Mouse (Mus musculus) liver, postnatal 0 days (tissue): Measurements from ENCODE around the gene Asns. TPM values are rescaled to one million over a fixed set of nuclear protein-coding genes. Genes with fewer than 3 reads are reported as not detected.

ENCODE experiments used
- ATAC-seq: fragments of 200-750 bp; cut with Nextera tagmentation; 2 replicates; pipeline ENCODE4 v1.8.0; 2017; ENCODE audit warnings: mild to moderate bottlenecking, moderate library complexity
- DNase-seq: peaks from one replicate; pipeline ENCODE4 v3.0.0-alpha.2; 2016
- H3K27ac ChIP-seq: fragments of 300-500 bp; sonication (generic); 2 replicates; pipeline ENCODE4 v1.5.1; 2014; ENCODE audit warnings: antibody characterized with exemption, moderate library complexity, mild to moderate bottlenecking, low read depth
- H3K27me3 ChIP-seq: fragments of 300-500 bp; sonication (generic); 2 replicates; pipeline ENCODE4 v1.6.1; 2014; ENCODE audit warnings: low read length, control low read depth, mixed read lengths; ENCODE audit not compliant: insufficient read depth
- H3K36me3 ChIP-seq: fragments of 300-500 bp; sonication (generic); replicated peaks from 2 replicates; pipeline ENCODE4 v1.6.1; 2014; ENCODE audit warnings: mild to moderate bottlenecking, control low read depth, low read length, moderate library complexity, mixed read lengths; ENCODE audit not compliant: insufficient read depth
- H3K4me1 ChIP-seq: fragments of 300-500 bp; sonication (generic); 2 replicates; pipeline ENCODE4 v1.6.1; 2014; ENCODE audit warnings: antibody characterized with exemption, mild to moderate bottlenecking, control low read depth; ENCODE audit not compliant: insufficient read depth
- H3K4me2 ChIP-seq: fragments of 300-500 bp; sonication (generic); 2 replicates; pipeline ENCODE4 v1.6.1; 2014; ENCODE audit warnings: low read depth, mild to moderate bottlenecking, low read length, moderate library complexity, mixed read lengths
- H3K4me3 ChIP-seq: fragments of 300-500 bp; sonication (generic); 2 replicates; pipeline ENCODE4 v1.5.1; 2014; ENCODE audit warnings: low read depth, low read length
- H3K9ac ChIP-seq: fragments of 300-500 bp; sonication (generic); replicated peaks from 2 replicates; pipeline ENCODE4 v1.6.1; 2014; ENCODE audit warnings: mild to moderate bottlenecking, moderate library complexity
- H3K9me3 ChIP-seq: fragments of 300-500 bp; sonication (generic); 2 replicates; pipeline ENCODE4 v1.6.1; 2016; ENCODE audit warnings: mild to moderate bottlenecking, control low read depth, low read length, mixed read lengths
- CTCF ChIP-seq: sonication (generic); IDR thresholded peaks from 2 replicates; pipeline ENCODE4 v1.5.1; 2016; ENCODE audit warnings: antibody characterized with exemption, low read depth
- EP300 ChIP-seq: IDR thresholded peaks from 2 replicates; pipeline ENCODE4 v1.6.1; 2016; ENCODE audit warnings: antibody characterized with exemption, low read depth, mild to moderate bottlenecking
- WGBS: fragments of 180-500 bp; shearing (Covaris S2); extraction: QIAGEN DNeasy Blood & Tissue Kit; methylation state at CpG from one replicate; pipeline ENCODE4 v1.1.7; 2014; ENCODE audit not compliant: insufficient replicate concordance; 5-methylcytosine and 5-hydroxymethylcytosine counted together
- polyA plus RNA-seq: library from polyadenylated mRNA; unstranded; fragments of >200 nt; fragmentation: Nextera tagmentation; extraction: Ambion mirVana; gene quantifications from 2 replicates; pipeline ENCODE4 v1.2.1, GENCODE M21; 2015

Gene Asns
- polyA plus RNA-seq, 1 experiment from 2014 or later, result 102 TPM

GRCm38 (mm10) chr6:7728241-7728640 lies 35.2 kb upstream of the Asns start:
- DNase-seq (no peak), ATAC-seq (no peak)
- H3K4me2 ChIP-seq, result no peak overlapping the region
- TF ChIP-seq CTCF (no peak), EP300 (no peak)
- H3K4me1 ChIP-seq, result no peaks in the 10 kb centered on the region
- H3K4me3 ChIP-seq, result no peak overlapping the region
- no peak overlapping the region for H3K27ac ChIP-seq
- WGBS, result 81% methylated on average over 5 of the region's 5 CpGs
- no peaks in the 10 kb centered on the region for H3K27me3 ChIP-seq
- no peaks in the 10 kb centered on the region for H3K36me3 ChIP-seq
- no peak overlapping the region for H3K9ac ChIP-seq
- peaks cover 2% of the 10 kb centered on the region; the same call in 1 of the 2 replicates for H3K9me3 ChIP-seq

GRCm38 (mm10) chr6:7716236-7716635 lies 23.2 kb upstream of the Asns start:
- Histone ChIP-seq H3K9ac (no peak overlapping the region), H3K4me1 (no peaks in the 10 kb centered on the region), H3K27me3 (no peaks in the 10 kb centered on the region), H3K9me3 (no peaks in the 10 kb centered on the region), H3K4me2 (no peak overlapping the region), H3K27ac (no peak overlapping the region), H3K36me3 (no peaks in the 10 kb centered on the region), H3K4me3 (no peak overlapping the region)
- WGBS, result 77% methylated on average over 4 of the region's 4 CpGs
- ATAC-seq (no peak), DNase-seq (no peak)
- TF ChIP-seq EP300 (no peak), CTCF (no peak)

GRCm38 (mm10) chr6:7714230-7714629 lies 21.2 kb upstream of the Asns start:
- 62% methylated on average over 2 of the region's 2 CpGs for WGBS
- no peaks in the 10 kb centered on the region for H3K27me3 ChIP-seq
- ATAC-seq (no peak), DNase-seq (no peak)
- no peaks in the 10 kb centered on the region for H3K4me1 ChIP-seq
- H3K36me3 ChIP-seq, result no peaks in the 10 kb centered on the region
- no peak overlapping the region for H3K4me2 ChIP-seq
- no peak overlapping the region for H3K4me3 ChIP-seq
- H3K9me3 ChIP-seq, result no peaks in the 10 kb centered on the region
- H3K9ac ChIP-seq, result no peak overlapping the region
- no peak overlapping the region for H3K27ac ChIP-seq
- TF ChIP-seq CTCF (no peak), EP300 (no peak)

- Histone ChIP-seq H3K4me2 (no peak overlapping the region), H3K27ac (no peak overlapping the region), H3K4me1 (no peaks in the 10 kb centered on the region), H3K4me3 (no peak overlapping the region), H3K9me3 (no peaks in the 10 kb centered on the region), H3K27me3 (no peaks in the 10 kb centered on the region), H3K9ac (no peak overlapping the region), H3K36me3 (no peaks in the 10 kb centered on the region)
- no peak for DNase-seq
- no peak for TF ChIP-seq CTCF
- WGBS, result 65% methylated on average over 3 of the region's 3 CpGs
- ATAC-seq, result no peak
Observed at GRCm38 (mm10) chr6:7711837-7712330, 18.8 kb upstream of the Asns start.

- DNase-seq, result no peak
- no peaks in the 10 kb centered on the region for H3K36me3 ChIP-seq
- H3K27ac ChIP-seq, result no peak overlapping the region
- ATAC-seq, result no peak
- WGBS, result 60% methylated on average over 3 of the region's 3 CpGs
- no peak overlapping the region for H3K4me2 ChIP-seq
- H3K9ac ChIP-seq, result no peak overlapping the region
- no peak for TF ChIP-seq CTCF
- TF ChIP-seq EP300, result no peak
- H3K9me3 ChIP-seq, result no peaks in the 10 kb centered on the region
- H3K4me1 ChIP-seq, result no peaks in the 10 kb centered on the region
- H3K27me3 ChIP-seq, result no peaks in the 10 kb centered on the region
- H3K4me3 ChIP-seq, result no peak overlapping the region
Observed at GRCm38 (mm10) chr6:7708246-7708645, 15.2 kb upstream of the Asns start.

GRCm38 (mm10) chr6:7706796-7707195 lies 13.7 kb upstream of the Asns start:
- H3K36me3 ChIP-seq, result no peaks in the 10 kb centered on the region
- H3K27ac ChIP-seq, result no peak overlapping the region
- no peaks in the 10 kb centered on the region for H3K27me3 ChIP-seq
- no peak overlapping the region for H3K9ac ChIP-seq
- no peaks in the 10 kb centered on the region for H3K9me3 ChIP-seq
- no peaks in the 10 kb centered on the region for H3K4me1 ChIP-seq
- no peak overlapping the region for H3K4me2 ChIP-seq
- WGBS, result 70% methylated on average over 1 of the region's 1 CpGs
- no peak for TF ChIP-seq CTCF
- ATAC-seq (no peak), DNase-seq (no peak)
- H3K4me3 ChIP-seq, result no peak overlapping the region
